Mouse (Mus musculus) bone marrow, adult 2 months (tissue): ENCODE results near the gene Gtf2ird1.

ENCODE experiments used
- CTCF ChIP-seq: fragments of 200-500 bp; IDR thresholded peaks from 2 replicates; pipeline ENCODE4 v1.5.1; 2011; ENCODE audit warnings: low read length, control low read depth; ENCODE audit not compliant: control insufficient read depth, insufficient read depth
- POLR2A ChIP-seq: fragments of 200-500 bp; IDR thresholded peaks from 2 replicates; pipeline ENCODE4 v1.6.1; 2011; ENCODE audit warnings: low read depth, mild to moderate bottlenecking, control low read depth, low read length, borderline replicate concordance; ENCODE audit not compliant: control insufficient read depth

GRCm38 (mm10) chr5:134312691-134313450 is 143.6 kb downstream of the Gtf2ird1 start:
- no peak for TF ChIP-seq CTCF
- no peak for TF ChIP-seq POLR2A
